Mouse (Mus musculus) kidney, postnatal 36 days (tissue): ENCODE measurements around the gene H2al1m.
"Not testable (repeated sequence)": the region's sequence is repeated elsewhere in the genome, so short reads cannot be mapped to it uniquely, and the experiment has no call there.

Source experiments
- DNase-seq, 2 experiments: peaks; one replicate each; pipeline ENCODE4 v3.0.0; 2021 to 2022; ENCODE audit warnings: mixed read lengths in 2 of 2

H2al1m gene

DNA sequence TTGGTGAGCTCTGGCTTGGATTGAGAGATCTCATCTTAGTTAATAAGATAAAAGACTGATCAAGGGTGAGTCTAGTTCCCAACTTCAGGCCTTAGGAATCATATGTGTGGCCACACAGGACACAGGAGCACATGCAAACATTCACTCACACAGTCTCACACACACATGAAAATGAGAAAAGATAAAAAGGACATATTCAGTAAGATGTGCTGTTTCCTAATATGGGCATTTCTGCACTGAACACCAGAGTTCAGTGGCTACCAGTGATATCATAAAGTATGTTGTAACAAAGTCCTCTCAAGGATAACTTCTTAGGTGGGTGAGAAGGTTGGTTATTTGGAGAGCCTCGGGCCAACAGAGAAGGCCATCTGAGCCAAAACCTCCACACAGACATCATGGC is at the start of gene H2al1m:
TSS of gene H2al1m (plus strand) at position 301 of the 400 bp plus-strand sequence.
- not testable (repeated sequence) for DNase-seq

DNA sequence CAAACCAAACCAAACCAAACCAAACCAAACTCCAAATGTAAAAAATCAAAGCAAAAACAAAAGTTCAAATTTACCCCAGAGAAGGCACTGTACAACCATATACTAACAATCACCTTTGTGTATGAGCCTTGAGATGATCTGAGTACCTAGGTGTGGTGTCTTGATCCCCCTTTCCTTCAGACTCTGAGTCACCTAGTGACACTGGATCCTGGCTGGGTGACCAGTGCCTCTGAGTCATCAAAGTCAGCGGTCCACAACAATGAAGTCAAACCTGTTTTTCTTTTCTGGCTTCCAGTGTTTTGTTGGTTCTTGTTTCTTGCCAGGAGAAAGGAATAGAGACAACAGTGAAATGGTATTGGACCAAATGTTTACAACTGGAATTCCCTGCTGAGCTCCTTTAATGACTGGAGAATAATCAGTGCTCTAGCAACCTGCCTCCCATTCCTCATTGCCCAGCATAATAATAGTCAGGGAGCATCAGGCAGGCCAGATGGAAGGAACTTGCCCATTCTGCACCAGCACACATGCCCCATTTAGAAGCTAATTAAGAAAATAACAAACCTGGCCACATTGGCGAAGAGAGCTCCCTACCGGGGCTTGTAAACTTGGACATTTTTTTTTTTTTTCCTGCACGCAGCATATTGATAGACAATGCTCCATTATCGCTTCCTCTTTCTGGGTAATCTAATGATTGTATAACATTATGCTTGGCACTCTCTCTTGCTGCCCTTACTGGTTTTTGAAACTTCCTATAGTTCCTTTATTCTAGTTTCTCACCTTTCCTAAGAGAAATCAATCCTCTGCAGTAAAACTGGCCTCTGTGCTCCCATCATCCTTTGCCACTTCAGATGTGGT is 42.6 kb upstream of the H2al1m start:
- no peak for DNase-seq

DNA sequence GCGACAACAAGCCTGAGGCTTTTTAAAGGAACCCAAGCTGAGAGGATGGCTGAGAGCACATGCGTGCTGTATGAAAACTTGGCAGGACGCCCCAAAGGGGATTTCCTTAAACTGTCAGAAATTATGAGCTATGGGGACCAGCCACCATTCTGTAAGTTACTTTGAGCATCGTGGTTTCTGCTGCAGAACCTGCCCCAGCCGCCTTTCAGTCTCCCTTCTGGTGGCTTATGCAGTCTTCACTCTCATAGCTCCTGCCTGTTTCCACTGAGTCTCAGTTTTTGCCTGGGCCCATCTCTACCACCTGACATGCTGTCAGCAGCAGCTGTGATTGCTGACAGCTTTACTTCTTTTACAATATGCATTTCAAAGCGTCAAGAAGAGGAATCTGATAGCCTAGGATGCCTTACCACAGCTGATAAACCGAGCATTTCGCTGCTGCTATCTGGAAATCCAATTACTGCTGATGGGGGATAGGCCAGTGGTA is 40.1 kb upstream of the H2al1m start:
- DNase-seq: peak; percentile 5 to 12

DNA sequence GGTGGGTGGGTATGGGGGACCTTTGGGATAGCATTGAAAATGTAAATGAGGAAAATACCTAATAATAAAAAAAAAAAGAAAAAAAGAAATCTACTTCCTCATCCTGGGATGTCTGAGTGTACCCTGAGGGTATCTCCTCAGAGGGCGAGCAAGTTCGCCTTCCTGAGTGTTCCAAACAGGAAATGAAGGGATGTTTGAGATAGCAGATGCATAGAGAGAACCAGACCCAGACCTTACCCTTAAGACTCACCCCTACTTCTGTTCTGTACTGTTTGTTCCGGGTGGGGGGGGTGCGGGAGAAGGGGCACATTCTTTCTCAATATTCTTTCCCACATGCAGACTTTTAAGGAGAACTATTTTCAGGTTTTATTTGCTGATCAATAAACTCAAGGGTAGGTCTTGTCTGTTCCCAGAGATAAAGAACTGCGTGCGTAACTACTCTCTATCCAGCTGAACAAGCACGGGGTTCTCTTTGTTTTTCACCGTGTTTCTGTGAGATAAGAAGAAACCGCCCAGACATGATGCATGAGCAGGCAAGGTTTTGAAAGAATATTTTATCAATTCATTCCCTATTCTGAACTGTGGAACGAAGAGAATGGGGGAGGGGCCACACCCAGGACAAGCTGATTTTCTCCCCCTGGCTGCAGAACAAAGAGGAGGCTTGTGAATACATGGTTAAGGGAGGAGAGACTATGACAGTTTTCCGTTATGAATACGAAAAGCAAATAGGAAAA is 38.8 kb upstream of the H2al1m start:
- DNase-seq: no peak

DNA sequence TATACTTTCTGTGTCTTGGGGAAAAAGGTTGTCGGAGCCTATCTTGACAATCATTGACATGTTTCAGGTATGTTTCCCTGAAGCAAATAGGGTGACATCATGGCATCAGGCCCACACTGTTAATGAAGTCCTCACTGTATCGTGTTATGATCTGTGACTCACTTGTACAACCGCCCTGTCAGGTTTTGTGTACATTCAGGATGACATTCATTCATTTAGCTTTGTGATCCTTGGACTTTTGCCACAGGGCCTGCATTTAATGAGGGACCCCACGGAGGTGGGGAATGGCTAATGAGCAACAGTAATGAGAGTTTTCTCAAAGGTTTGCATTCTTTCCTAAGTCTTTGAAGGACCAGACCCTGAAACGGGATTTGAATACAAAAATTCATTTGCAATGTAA is 34.7 kb upstream of the H2al1m start:
- no peak for DNase-seq

DNA sequence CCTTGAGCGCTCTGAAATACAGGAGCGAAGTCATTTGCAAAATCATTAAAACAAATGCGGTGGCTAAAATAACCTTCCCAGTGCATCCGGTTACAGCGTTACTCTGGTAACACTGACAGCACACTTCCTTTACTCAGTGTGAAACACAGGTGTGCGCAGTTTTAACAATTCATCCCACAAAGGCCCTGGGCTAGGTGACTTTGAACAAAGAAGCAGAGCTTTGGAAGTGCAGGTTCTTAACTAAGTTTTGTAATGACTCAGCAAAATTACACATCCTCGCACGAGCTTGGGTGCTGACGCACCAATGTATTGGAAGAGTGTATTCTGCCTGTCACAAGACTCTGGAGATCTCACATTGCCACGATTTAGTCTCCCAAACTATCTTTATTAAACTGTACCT is 29.6 kb upstream of the H2al1m start:
- no peak for DNase-seq

DNA sequence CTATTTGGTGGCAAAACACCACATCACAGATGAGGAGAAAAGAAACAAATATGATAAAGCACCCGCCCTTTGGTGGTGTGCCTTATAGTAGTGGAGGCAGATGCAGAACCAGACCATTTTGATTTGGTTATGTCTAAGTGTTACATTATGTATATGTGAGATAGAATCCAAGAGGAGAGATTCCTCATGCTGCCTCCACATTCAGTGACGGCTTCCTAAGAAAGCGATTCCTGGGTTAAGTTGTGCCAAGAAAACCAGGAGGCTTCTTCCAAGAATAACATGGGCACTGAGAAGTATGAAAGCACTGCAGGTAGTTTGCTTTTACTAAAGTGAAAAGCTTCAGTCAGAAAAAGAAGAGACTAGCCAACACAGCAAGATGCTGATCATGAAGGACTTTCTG is 28.7 kb upstream of the H2al1m start:
- DNase-seq: no peak

DNA sequence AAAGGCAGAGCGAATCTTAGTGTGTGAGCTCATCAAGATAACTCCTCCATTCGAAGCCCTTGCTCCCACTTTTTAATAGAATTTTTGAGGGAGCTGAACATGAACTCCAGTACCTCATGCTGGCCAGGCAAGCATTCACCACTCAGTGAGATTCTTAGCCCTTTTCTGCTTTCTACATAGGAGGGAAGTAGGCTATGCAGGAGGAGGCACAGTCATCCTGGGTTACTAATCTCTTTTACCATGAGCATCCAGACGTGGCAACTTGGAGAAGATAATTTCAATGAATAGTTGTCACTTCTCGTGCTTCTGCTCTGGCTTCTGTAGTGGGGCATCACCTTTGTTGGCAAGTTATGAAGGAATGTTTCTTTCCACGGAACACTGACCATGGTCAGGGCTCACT is 26.8 kb upstream of the H2al1m start, which contains the start of gene Gm14862:
TSS of gene Gm14862 (minus strand) at position 134 of the 400 bp plus-strand sequence.
- no peak for DNase-seq

DNA sequence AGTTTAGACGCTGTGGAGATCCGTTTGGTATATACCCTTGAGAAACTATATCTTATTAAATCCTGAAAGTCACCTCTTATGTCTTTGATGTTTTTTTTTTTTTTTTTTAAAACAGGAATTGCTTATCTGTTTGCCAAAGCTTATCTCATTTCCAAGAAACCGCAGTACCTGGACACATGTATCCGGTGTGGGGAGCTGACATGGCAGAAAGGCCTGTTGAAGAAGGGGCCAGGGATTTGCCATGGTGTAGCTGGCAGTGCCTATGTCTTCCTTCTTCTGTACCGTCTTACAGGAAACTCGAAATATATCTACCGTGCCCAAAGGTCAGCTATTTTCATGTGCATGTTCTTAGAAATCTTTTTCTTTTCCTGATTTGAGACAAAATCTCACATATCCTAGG is 25.7 kb upstream of the H2al1m start:
- no peak for DNase-seq

DNA sequence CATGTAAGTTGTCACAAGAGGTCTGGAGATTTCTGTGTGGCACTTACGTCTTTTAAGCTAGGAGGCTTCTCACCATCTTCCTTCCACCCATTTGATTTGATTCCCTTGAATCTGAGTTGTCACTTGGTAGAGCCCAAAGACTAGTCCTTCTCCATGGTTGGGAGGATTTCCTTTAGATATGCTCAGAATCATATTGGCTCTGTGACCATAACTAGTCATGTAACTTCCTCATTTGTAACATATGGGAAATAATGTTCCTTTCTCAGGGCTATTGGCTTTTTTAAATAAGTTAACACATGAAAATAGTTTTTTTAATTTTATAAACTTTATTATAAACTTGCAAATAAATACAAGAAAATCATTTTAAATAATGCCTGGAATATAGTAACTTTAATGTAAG is 24.3 kb upstream of the H2al1m start:
- DNase-seq: no peak

DNA sequence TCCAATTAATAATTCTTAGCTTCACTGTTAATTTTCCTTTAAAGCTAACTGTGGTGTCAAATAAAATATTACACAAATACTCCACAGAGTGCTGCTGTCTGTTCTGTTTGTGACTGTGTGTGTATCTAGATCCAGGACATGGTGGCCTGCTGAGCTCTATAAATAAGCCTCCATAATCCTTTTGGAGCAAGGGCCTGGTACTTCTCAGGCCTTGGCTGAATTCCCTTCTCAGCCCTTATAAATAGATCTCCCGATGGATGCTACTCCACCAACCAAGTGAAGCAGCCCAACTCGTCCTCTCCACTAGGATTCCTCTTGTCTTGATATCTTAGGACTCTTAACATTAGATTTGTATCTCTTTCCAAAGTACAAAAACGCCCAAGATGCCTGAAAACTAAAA is 12.5 kb upstream of the H2al1m start:
- no peak for DNase-seq

DNA sequence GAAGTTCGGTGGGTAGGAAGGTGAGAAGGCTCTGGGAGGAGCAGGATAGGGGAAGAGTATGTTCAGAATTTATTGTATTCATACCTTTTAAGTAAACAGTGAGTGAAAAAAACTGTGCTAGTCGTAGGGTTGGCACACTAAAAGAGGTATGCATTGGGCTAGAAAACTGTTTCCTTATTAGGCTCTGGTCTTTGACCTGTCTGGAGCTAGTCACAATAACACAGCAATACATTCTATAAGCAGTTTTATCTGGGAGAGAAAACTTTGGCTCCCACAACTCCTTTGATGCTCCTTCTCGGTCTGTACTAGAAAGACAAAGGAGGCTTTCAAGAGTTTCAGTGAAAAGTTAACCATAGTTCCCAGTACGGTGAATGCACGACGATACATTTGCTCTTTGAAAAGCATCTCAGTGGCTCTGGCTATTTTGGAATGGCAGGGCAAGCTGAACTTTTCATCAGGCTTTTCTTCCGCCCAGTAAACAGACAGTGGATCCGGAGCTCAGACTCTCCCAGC is 11.6 kb upstream of the H2al1m start:
- no peak for DNase-seq

DNA sequence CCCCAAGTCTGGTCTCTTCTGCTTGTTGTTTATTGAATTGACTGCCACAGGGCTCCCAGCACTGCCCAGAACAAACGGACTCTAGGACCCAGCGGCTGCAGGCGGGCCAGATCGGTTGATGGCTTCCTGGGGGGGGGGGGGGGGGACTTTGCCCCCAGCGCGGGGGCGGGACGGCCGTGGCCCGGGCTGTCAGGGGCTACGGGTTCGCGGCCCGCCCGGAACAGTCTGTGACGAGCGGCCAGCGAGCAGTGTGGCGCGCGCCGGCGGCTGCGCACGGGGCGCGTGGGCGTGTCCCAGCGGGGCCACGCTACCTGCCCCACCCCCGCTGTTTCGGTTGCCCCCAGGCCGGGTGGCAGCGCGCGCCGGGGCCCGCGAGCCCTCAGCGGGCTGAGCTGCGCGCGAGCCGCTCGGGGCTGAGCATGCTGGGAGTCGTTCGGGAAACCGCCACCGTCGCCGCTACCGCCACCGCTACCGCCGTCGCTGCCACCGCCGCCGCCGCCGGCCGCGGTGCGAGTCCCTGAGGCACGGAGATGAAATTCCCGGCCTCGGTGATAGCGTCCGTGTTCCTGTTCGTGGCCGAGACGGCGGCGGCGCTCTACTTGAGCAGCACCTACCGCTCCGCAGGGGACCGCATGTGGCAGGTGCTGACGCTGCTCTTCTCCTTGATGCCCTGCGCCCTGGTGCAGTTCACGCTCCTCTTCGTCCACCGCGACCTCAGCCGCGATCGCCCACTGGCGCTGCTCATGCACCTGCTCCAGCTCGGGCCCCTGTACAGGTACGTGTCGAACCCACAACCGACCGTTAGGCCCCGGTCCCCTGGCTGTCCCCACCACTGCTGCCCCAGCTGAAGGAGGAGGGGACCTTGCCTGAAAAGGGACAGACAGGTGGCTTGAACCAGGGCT is 10.9 kb upstream of the H2al1m start, which contains the start of gene Xk:
TSS of gene Xk (plus strand) at position 297 of the 902 bp plus-strand sequence.
- peak; percentile 42 to 66 for DNase-seq

DNA sequence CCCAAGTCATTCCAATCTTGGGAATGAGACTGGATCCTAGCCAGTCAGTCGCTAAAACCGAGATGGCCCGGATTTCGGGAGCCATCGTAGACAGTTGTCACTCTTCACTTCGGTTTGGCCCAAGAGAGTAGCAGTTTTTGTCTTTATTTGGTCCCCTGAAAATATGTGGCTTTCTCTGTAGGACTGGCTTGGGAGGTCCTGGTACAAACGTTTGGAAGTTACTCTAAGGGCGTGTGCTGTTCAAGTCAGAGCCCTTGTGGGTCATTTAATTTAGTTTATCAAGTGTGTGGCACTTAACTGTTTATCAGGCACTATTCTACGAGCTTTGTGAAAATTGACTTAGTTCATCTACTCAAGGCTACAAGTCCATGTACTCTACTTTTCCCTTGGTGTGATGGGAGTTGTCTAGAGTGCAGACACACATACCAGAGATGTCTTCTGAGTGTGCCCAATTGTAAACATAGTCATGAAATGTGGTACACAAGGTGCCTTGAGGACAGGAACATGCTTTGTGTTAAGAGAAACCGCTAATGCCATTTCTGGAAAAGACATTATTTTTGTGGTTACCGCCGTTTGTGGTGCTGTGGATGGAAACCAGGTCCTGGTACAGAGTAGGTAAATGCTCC is 10.1 kb upstream of the H2al1m start:
- DNase-seq: peak in 1 of 2 experiments; percentile 1

DNA sequence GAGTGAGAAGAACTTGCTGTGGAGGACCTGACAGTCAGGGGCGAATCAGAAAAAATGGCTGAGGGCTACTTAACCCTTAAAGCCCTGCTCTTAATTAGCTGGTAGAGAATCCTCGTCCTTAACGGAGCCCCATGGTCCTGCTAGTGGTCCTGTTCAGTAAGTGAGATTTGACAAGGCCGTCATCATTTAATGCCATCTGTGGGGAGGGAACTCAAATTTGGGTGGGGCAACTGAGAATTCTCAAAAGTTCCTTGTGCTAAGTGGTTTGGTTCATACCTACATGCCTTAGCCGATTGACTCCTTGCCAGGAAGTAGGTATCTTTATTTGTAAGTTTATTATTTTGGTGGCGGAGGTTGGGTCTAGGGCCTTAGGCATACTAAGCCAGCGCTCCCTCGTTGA is 9.2 kb upstream of the H2al1m start:
- no peak for DNase-seq

DNA sequence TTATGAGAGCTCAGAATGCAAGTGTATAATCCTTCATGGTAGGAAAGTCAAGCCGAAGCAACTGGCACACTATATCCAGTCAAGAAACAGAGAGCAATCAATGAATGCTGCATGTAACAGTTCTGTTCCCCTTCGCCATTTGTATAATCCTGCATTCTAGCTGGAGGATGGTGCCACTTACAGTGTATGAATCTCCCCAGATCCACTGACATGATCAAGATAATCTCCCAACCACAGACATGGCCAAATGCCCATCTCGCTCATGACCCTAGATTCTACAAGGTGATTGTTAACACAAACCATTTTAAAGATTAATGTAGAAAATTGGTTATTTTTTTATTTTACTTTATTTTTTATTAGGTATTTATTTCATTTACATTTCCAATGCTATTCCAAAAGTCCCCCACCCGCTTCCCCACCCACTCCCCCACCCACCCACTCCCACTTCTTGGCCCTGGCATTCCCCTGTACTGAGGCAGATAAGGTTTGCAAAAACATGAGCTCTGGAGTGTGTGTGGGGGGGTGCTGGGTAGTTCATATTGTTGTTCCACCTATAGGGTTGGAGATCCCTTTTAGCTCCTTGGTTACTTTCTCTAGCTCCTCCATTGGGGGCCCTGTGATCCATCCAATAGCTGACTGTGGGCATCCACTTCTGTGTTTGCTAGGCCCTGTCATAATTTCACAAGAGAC is 9.7 kb downstream of the H2al1m start:
- DNase-seq: not testable (repeated sequence)

DNA sequence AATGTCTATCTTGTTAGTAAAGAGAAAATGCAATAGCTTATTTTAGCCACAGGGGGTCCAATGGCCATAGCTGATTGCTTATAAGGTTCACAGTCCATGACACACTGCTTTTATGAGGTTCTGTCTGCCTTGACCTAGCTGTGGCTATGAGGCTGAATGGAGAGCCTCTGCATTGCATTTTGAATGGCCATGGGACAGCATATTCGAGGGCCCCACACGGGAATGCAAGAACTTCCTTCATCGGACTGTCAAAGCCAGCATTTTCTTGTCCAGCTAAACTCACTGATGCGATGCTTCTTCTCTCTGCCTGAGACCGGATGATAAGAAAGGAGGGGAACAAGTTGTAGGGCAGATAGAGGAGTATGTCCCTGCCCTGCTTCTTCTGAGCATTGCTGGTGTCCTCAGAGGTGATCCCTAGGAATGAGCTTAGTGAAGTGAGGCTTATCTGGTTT is 14.9 kb downstream of the H2al1m start:
- DNase-seq: no peak

DNA sequence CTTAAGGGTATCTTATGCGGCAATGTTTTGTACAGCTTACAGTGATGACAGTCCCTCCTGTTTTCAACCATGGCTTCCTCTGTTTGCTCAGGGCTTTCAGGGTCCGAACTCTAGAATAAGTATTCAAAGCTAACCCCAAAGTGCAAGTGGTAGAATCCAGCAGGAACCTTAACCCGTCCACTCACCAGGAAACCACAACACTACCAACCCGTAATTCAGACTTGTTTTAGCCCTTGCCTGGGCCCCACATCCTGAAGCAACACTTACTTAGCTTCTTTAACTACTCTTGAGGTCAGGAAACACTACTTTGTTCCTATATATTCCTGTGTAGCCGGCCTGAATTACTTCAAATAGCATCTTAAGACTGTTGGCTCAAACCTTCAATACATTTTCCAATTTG is 19.2 kb downstream of the H2al1m start:
- DNase-seq: no peak

DNA sequence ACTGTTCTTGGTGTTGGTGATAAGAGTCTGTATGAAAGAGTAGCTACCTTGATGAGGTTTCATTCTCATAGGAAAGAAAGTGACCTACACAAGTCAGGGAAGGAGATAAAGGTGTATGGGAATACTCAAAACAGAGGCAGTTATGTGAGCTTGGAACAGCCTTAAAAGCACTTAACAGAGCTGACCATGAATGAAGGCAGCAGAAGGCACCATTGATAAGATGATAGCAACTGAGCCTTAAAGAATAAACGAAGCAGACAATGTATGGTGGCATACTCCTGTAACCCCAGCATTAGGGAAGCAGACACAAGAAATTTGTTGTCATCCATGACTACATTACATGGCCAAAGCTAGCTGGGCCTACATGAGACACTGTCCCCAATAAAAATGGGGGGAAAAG is 19.9 kb downstream of the H2al1m start:
- no peak for DNase-seq

DNA sequence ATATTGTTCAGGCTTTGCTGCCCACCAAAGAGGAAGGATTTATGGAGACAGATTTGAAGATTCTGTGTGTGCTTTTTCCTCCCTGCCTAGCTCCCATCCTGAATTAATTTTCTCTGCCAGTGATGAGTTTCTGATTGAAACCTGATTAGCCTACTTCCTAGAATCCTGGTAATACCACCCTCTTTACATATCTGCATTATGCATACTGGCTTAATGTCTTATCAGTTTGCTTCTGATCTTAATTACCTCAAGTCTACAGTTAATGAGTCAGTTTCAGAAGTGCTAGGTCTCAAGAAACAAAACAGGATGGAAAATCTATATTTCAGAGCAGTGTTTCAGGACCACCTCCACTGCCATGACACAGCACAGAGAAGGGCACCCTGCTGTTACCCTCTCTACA is 32.9 kb downstream of the H2al1m start:
- not testable (repeated sequence) for DNase-seq

DNA sequence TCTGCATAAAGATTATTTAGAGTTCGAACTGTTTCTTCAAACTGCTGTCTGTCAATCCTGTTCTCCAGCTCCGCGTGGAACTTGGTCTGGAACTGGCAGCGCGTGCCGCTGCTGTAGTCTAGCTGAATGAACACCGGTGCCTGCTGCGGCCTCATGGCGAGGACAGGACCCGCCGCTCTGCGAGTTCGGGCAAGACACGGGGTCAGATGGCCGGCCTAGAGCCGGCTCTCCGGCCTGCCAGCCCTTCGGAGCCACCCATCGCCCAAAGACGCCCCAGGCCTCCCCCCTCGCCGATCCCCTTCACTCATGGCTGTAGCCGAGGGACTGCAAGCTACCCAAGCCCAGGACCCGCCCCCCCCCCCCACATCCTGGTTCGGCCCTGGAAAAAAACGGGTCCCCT is 44.4 kb downstream of the H2al1m start:
- DNase-seq: not testable (repeated sequence)
